Mouse (Mus musculus): ENCODE measurements around the gene Igdcc3. TPM values are rescaled to one million over a fixed set of nuclear protein-coding genes. Genes with fewer than 3 reads are reported as not detected.

Gene Igdcc3
- total and polyA plus RNA-seq, 3 experiments = 0.21 to 0.26 TPM; not detected in 1

GRCm38 (mm10) chr9:65172654-65173053 lies 31.7 kb downstream of the Igdcc3 start:
- in situ Hi-C loops (cut with MboI; ENCODE audit: low pct_ligation_motif_present, low pct_unique_long_range_greater_than_20kb, low sequenced_read_pairs) = no loop called here
- H3K27me3 ChIP-seq (replicated peaks) = peaks cover 19% of the 10 kb centered on the region
- dilution Hi-C loops (cut with MboI; ENCODE audit: extremely low pct_ligation_motif_present, extremely low pct_unique_long_range_greater_than_20kb, low sequenced_read_pairs) = no loop called here
- TF ChIP-seq POLR2AphosphoS2 (IDR thresholded peaks at IDR 0.05; ENCODE audit: low read depth, low read length) (no peak), ZNF384 (IDR thresholded peaks at IDR 0.05; ENCODE audit: low read depth, low read length) (no peak), ZKSCAN1 (IDR thresholded peaks at IDR 0.05; ENCODE audit: borderline replicate concordance, low read depth, low read length) (no peak), CHD2 (IDR thresholded peaks at IDR 0.05; ENCODE audit: low read length) (no peak), PAX5 (IDR thresholded peaks at IDR 0.05; ENCODE audit: low read length) (no peak), HCFC1 (IDR thresholded peaks at IDR 0.05; ENCODE audit: low read depth, low read length) (no peak)
- no peak for DNase-seq (ENCODE audit: extremely low read depth)
- no peaks in the 10 kb centered on the region for H3K79me2 ChIP-seq (replicated peaks; ENCODE audit: control insufficient read depth, extremely low read depth, insufficient read depth, poor library complexity, severe bottlenecking)
- no peak overlapping the region for H3K4me2 ChIP-seq (ENCODE audit: insufficient read depth, low read depth, poor library complexity, severe bottlenecking)
- no peak overlapping the region for H3K4me3 ChIP-seq (replicated peaks in 1 of 3; ENCODE audit: low read depth in 2 of 3, low read length in 2 of 3, poor library complexity in 1 of 3)
- no peaks in the 10 kb centered on the region for H3K36me3 ChIP-seq (replicated peaks in 1 of 2; ENCODE audit: control insufficient read depth in 1 of 2, insufficient read depth in 1 of 2, low read length in 1 of 2)
- no peak overlapping the region for H3K27ac ChIP-seq (ENCODE audit: insufficient read depth, low read depth)
- H3K9ac ChIP-seq (ENCODE audit: insufficient read depth, low read depth) = no peak overlapping the region
- H3K9me3 ChIP-seq (replicated peaks; ENCODE audit: low read length) = peaks cover 4% of the 10 kb centered on the region
- H3K4me1 ChIP-seq (ENCODE audit: control insufficient read depth in 1 of 2, insufficient read depth in 2 of 2) = peaks cover 8 to 21% of the 10 kb centered on the region in 2 experiments; a peak in 3 of 4 replicates

DNA sequence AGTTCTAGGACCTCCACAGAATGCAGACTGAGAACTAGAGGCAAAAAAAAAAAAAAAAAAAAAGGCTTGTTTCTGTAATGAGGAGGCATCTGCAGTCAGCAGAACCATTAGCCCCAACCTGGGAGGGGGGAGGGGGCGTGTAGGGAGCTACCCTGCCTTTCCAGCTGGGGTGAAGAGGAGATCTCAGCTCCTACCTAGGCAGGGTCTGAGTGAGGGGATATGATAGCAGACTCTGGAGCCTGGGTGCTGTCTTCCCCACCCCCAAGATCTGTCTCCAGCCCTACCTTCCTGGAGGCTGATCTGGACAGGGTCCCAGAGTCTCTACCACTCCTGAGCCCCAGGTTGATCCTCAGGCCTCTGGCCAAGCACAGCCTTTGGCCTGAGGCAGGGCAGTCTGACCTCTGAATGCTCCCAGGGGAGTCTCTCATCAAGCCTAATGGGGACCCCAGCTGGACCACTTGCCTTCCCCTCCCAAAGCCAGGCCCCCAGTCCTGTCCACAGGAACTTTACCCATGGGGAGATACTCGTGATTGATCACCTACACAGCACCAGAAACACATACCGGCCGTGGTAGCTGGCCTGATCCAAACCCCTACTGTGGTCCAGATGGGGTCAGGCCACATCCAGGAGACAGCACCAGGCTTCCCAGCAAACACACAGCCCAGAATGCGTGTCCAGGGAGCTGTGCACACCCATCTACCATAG lies 34.4 kb downstream of the Igdcc3 start:
- in situ Hi-C loops (cut with MboI; ENCODE audit: low pct_ligation_motif_present, low pct_unique_long_range_greater_than_20kb, low sequenced_read_pairs) (loop anchor here (5.0 kb wide), 1 partner anchor 38 kb away; no protein-coding TSS in a partner anchor), dilution Hi-C loops (cut with MboI; ENCODE audit: extremely low pct_ligation_motif_present, extremely low pct_unique_long_range_greater_than_20kb, low sequenced_read_pairs) (no loop called here)
- no peaks in the 10 kb centered on the region for H3K36me3 ChIP-seq (replicated peaks in 1 of 2; ENCODE audit: control insufficient read depth in 1 of 2, insufficient read depth in 1 of 2, low read length in 1 of 2)
- peak overlapping the region; percentile 21 to 37 (median 24) for H3K4me3 ChIP-seq (replicated peaks in 1 of 3; ENCODE audit: low read depth in 2 of 3, low read length in 2 of 3, poor library complexity in 1 of 3)
- H3K79me2 ChIP-seq (replicated peaks; ENCODE audit: control insufficient read depth, extremely low read depth, insufficient read depth, poor library complexity, severe bottlenecking) = no peaks in the 10 kb centered on the region
- no peak overlapping the region for H3K9ac ChIP-seq (ENCODE audit: insufficient read depth, low read depth)
- TF ChIP-seq KAT2A (IDR thresholded peaks at IDR 0.05; ENCODE audit: insufficient replicate concordance, low read length) = 0 out of 2 replicates have a peak, but pooled peaks have one; percentile 18
- TF ChIP-seq SMC3 (IDR thresholded peaks at IDR 0.05; ENCODE audit: low read depth, low read length) = no peak
- peak; percentile 84 for TF ChIP-seq ZNF384 (IDR thresholded peaks at IDR 0.05; ENCODE audit: low read depth, low read length)
- peak; percentile 68 for TF ChIP-seq POLR2A (IDR thresholded peaks at IDR 0.05; ENCODE audit: low read depth, low read length)
- TF ChIP-seq JUN (IDR thresholded peaks at IDR 0.05; ENCODE audit: insufficient read depth, low read depth, low read length) = no peak
- peak; percentile 98 for TF ChIP-seq ZMIZ1 (IDR thresholded peaks at IDR 0.05; ENCODE audit: low read depth, low read length)
- TF ChIP-seq NELFE (IDR thresholded peaks at IDR 0.05; ENCODE audit: low read depth, low read length) = peak; percentile 26; the same call in 1 of the 2 replicates
- TF ChIP-seq BHLHE40 (IDR thresholded peaks at IDR 0.05; ENCODE audit: low read depth, low read length) = 0 out of 2 replicates have a peak, but pooled peaks have one; percentile 7
- 0 out of 2 replicates have a peak, but pooled peaks have one; percentile 3 for TF ChIP-seq ETS1 (conservative IDR thresholded peaks at IDR 0.05; ENCODE audit: low read depth, low read length)
- no peak for TF ChIP-seq NRF1 (IDR thresholded peaks at IDR 0.05; ENCODE audit: low read depth, low read length)
- no peak for TF ChIP-seq SIN3A (IDR thresholded peaks at IDR 0.05; ENCODE audit: low read length)
- peak; percentile 82 for TF ChIP-seq TBP (conservative IDR thresholded peaks at IDR 0.05; ENCODE audit: low read depth, low read length)
- no peak for TF ChIP-seq EP300 (IDR thresholded peaks at IDR 0.05; ENCODE audit: low read length)
- peak overlapping the region; percentile 26 for H3K4me2 ChIP-seq (ENCODE audit: insufficient read depth, low read depth, poor library complexity, severe bottlenecking)
- no peak overlapping the region for H3K27ac ChIP-seq (ENCODE audit: insufficient read depth, low read depth)
- H3K4me1 ChIP-seq (ENCODE audit: control insufficient read depth in 1 of 2, insufficient read depth in 2 of 2) = peaks cover 10 to 41% of the 10 kb centered on the region in 2 experiments; a peak in 3 of 4 replicates
- peak; percentile 66 for DNase-seq (ENCODE audit: extremely low read depth)
- H3K9me3 ChIP-seq (replicated peaks; ENCODE audit: low read length) = peaks cover 4% of the 10 kb centered on the region
- peaks cover 29% of the 10 kb centered on the region for H3K27me3 ChIP-seq (replicated peaks)

All from CH12.LX (cell line).